19 mouse cellular contexts compared by ENCODE assay signal in genomic region chr2:165583518-165583917, GRCm38 (mm10). TPM values are rescaled to one million over a fixed set of nuclear protein-coding genes. Genes with fewer than 3 reads are reported as not detected.
DNase-seq lines count a peak whose midpoint lies in the region; ATAC-seq and TF ChIP-seq lines count a peak whose summit lies in the region.
"Had no signal": no experiment of that assay in that cellular context is flagged by ENCODE, and none has a peak within 500 bp of the region (broad histone marks: within the 10 kb centered on the region; RNA-seq: fewer than 3 reads in every experiment).

No protein-coding gene starts in this region.

- intact Hi-C loops in gastrocnemius, adult 2 months (cut with DNase I): no loop called here

- H3K27me3 ChIP-seq in kidney, postnatal 0 days (ENCODE audit: insufficient read depth, low read length): no peaks in the 10 kb centered on the region
- 0 out of 2 replicates have a peak, but pooled peaks cover 6% of the 10 kb centered on the region for H3K27me3 ChIP-seq in embryonic facial prominence, embryonic 12.5 days
- no peaks in the 10 kb centered on the region for H3K27me3 ChIP-seq in hindbrain, postnatal 0 days (ENCODE audit: insufficient read depth, low read length)
- H3K27me3 ChIP-seq: liver, embryonic 13.5 days had no signal

- H3K27ac ChIP-seq in gastrocnemius, adult 2 months: no peak overlapping the region
- H3K27ac ChIP-seq in kidney, postnatal 0 days: no peak overlapping the region
- peak overlapping the region; percentile 4; the same call in 1 of the 2 replicates for H3K27ac ChIP-seq in embryonic facial prominence, embryonic 12.5 days
- peak overlapping the region; percentile 4; the same call in 1 of the 2 replicates for H3K27ac ChIP-seq in hindbrain, postnatal 0 days
- H3K27ac ChIP-seq: limb, embryonic 13.5 days; liver, embryonic 13.5 days had no signal

- H3K36me3 ChIP-seq in kidney, postnatal 0 days (ENCODE audit: insufficient read depth, low read length): no peaks in the 10 kb centered on the region
- H3K36me3 ChIP-seq in embryonic facial prominence, embryonic 12.5 days: no peaks in the 10 kb centered on the region
- H3K36me3 ChIP-seq in hindbrain, postnatal 0 days (ENCODE audit: insufficient read depth, low read length): no peaks in the 10 kb centered on the region
- H3K36me3 ChIP-seq: heart, embryonic 12.5 days; limb, embryonic 13.5 days; liver, embryonic 13.5 days had no signal

- no peaks in the 10 kb centered on the region for H3K4me1 ChIP-seq in kidney, postnatal 0 days (replicated peaks; ENCODE audit: insufficient read depth, low read length)
- H3K4me1 ChIP-seq in embryonic facial prominence, embryonic 12.5 days: peaks cover 22% of the 10 kb centered on the region
- no peaks in the 10 kb centered on the region for H3K4me1 ChIP-seq in hindbrain, postnatal 0 days (ENCODE audit: insufficient read depth, low read length)
- H3K4me1 ChIP-seq: heart, embryonic 12.5 days; liver, embryonic 13.5 days had no signal

- TF ChIP-seq CTCF in gastrocnemius, adult 2 months (IDR thresholded peaks at IDR 0.05): no peak
- TF ChIP-seq CTCF in kidney, postnatal 0 days (IDR thresholded peaks at IDR 0.05; ENCODE audit: low read depth): no peak
- peak; percentile 19; the same call in 1 of the 2 replicates for TF ChIP-seq CTCF in hindbrain, postnatal 0 days (IDR thresholded peaks at IDR 0.05; ENCODE audit: low read depth)

- peak; percentile 32 for DNase-seq in gastrocnemius, adult 2 months
- DNase-seq in gastrocnemius, postnatal 4 days (ENCODE audit: low spot score in 2 of 2): no peak
- no peak for DNase-seq in kidney, postnatal 0 days (ENCODE audit: low spot score)
- no peak for DNase-seq in kidney, postnatal 10 days
- DNase-seq in hindbrain, postnatal 0 days (ENCODE audit: low spot score): peak; percentile 58
- no peak for DNase-seq in embryo, embryonic 10 days (ENCODE audit: low spot score)
- DNase-seq: cerebellum, postnatal 36 days; heart, postnatal 14 days; kidney, adult 2 months; kidney, postnatal 4 days; layer of hippocampus, adult 9-11 months; liver, embryonic 13.5 days; lung, embryonic 14.5 days; lung, postnatal 36 days; thymus, postnatal 25 days had no signal

- H3K9ac ChIP-seq in kidney, postnatal 0 days (ENCODE audit: low read depth, low read length): no peak overlapping the region
- no peak overlapping the region for H3K9ac ChIP-seq in embryonic facial prominence, embryonic 12.5 days
- no peak overlapping the region for H3K9ac ChIP-seq in hindbrain, postnatal 0 days (replicated peaks; ENCODE audit: low read length)
- H3K9ac ChIP-seq: heart, embryonic 12.5 days; limb, embryonic 13.5 days; liver, embryonic 13.5 days; lung, embryonic 14.5 days had no signal

- no peak overlapping the region for H3K4me3 ChIP-seq in gastrocnemius, adult 2 months
- H3K4me3 ChIP-seq in kidney, postnatal 0 days (replicated peaks; ENCODE audit: low read depth, low read length): no peak overlapping the region
- no peak overlapping the region for H3K4me3 ChIP-seq in embryonic facial prominence, embryonic 12.5 days
- no peak overlapping the region for H3K4me3 ChIP-seq in hindbrain, postnatal 0 days (ENCODE audit: low read length)
- H3K4me3 ChIP-seq: heart, embryonic 12.5 days; limb, embryonic 13.5 days; liver, embryonic 13.5 days had no signal

- WGBS in kidney, postnatal 0 days: 80% methylated on average over 4 of the region's 4 CpGs
- WGBS in embryonic facial prominence, embryonic 12.5 days: 55% methylated on average over 4 of the region's 4 CpGs
- WGBS in hindbrain, postnatal 0 days: 45% methylated on average over 4 of the region's 4 CpGs

- H3K4me2 ChIP-seq in kidney, postnatal 0 days (ENCODE audit: low read length): no peak overlapping the region
- no peak overlapping the region for H3K4me2 ChIP-seq in embryonic facial prominence, embryonic 12.5 days (replicated peaks)
- H3K4me2 ChIP-seq in hindbrain, postnatal 0 days (ENCODE audit: low read depth, low read length): no peak overlapping the region
- H3K4me2 ChIP-seq: heart, embryonic 12.5 days; limb, embryonic 13.5 days; liver, embryonic 13.5 days; lung, embryonic 14.5 days had no signal

- ATAC-seq in kidney, postnatal 0 days (replicated peaks; ENCODE audit: low FRiP score, low read depth): 0 out of 2 replicates have a peak, but pooled peaks have one; percentile 33
- no peak for ATAC-seq in embryonic facial prominence, embryonic 12.5 days (ENCODE audit: insufficient number of reproducible peaks, insufficient read depth, low FRiP score, low TSS enrichment)
- ATAC-seq in hindbrain, postnatal 0 days: peak; percentile 83
- ATAC-seq: inflammation-experienced regulatory T-cells, adult 6 months had no signal

- no peaks in the 10 kb centered on the region for H3K9me3 ChIP-seq in kidney, postnatal 0 days (replicated peaks; ENCODE audit: low read length)
- no peaks in the 10 kb centered on the region for H3K9me3 ChIP-seq in embryonic facial prominence, embryonic 12.5 days
- H3K9me3 ChIP-seq in hindbrain, postnatal 0 days (ENCODE audit: low read length): no peaks in the 10 kb centered on the region
- H3K9me3 ChIP-seq: heart, embryonic 12.5 days; limb, embryonic 13.5 days; liver, embryonic 13.5 days had no signal

RNA-seq across cellular contexts. Expression of gene Eya2, which starts 11.3 kb away (rescaled TPM):
- total RNA-seq in gastrocnemius, adult 2 months (2021): 1 to 10 TPM; 3.0 to 5.8 TPM
- total RNA-seq in gastrocnemius, postnatal 4 days (2021): 10 to 100 TPM in 1 of 2 experiments, 1 to 10 TPM in 1; 6.0 to 15.0 TPM
- polyA plus RNA-seq in kidney, postnatal 0 days (2015; fragmentation: Nextera tagmentation; extraction: Ambion mirVana): 6.3 and 8.0 TPM in 2 replicates
- polyA plus RNA-seq in embryonic facial prominence, embryonic 12.5 days (2016; fragmentation: Nextera tagmentation; extraction: Ambion mirVana): 22.5 and 23.5 TPM in 2 replicates
- total RNA-seq in hindbrain, postnatal 0 days (2014; rRNA removed): 12.1 and 20.1 TPM in 2 replicates
- 9.9 and 10.0 TPM in 2 replicates for polyA plus RNA-seq in hindbrain, postnatal 0 days (2015; fragmentation: Nextera tagmentation; extraction: Ambion mirVana)

Comparison
In these comparisons a context has a peak if more than half of its experiments do, and no peak if none do; other contexts are left out.
1. DNase-seq: peak in gastrocnemius, adult 2 months (single experiment) and hindbrain, postnatal 0 days (single experiment); none in gastrocnemius, postnatal 4 days (0 of 2), kidney, postnatal 0 days (single experiment), kidney, postnatal 10 days (single experiment) and embryo, embryonic 10 days (single experiment).
2. H3K27ac ChIP-seq: peak in embryonic facial prominence, embryonic 12.5 days (single experiment) and hindbrain, postnatal 0 days (single experiment); none in gastrocnemius, adult 2 months (single experiment) and kidney, postnatal 0 days (single experiment).